Mouse (Mus musculus) liver, postnatal 0 days (tissue): ENCODE data around the gene Utp14b. TPM values are rescaled to one million over a fixed set of nuclear protein-coding genes. Genes with fewer than 3 reads are reported as not detected.
A peak's percentile ranks its signal among the peaks of the same experiment; 100 is the strongest.

Source experiments
- ATAC-seq: fragments of 200-750 bp; cut with Nextera tagmentation; 2 replicates; pipeline ENCODE4 v1.8.0; 2017; ENCODE audit warnings: mild to moderate bottlenecking, moderate library complexity
- DNase-seq: peaks from one replicate; pipeline ENCODE4 v3.0.0-alpha.2; 2016
- H3K27ac ChIP-seq: fragments of 300-500 bp; sonication (generic); 2 replicates; pipeline ENCODE4 v1.5.1; 2014; ENCODE audit warnings: antibody characterized with exemption, moderate library complexity, mild to moderate bottlenecking, low read depth
- H3K27me3 ChIP-seq: fragments of 300-500 bp; sonication (generic); 2 replicates; pipeline ENCODE4 v1.6.1; 2014; ENCODE audit warnings: low read length, control low read depth, mixed read lengths; ENCODE audit not compliant: insufficient read depth
- H3K36me3 ChIP-seq: fragments of 300-500 bp; sonication (generic); replicated peaks from 2 replicates; pipeline ENCODE4 v1.6.1; 2014; ENCODE audit warnings: mild to moderate bottlenecking, control low read depth, low read length, moderate library complexity, mixed read lengths; ENCODE audit not compliant: insufficient read depth
- H3K4me1 ChIP-seq: fragments of 300-500 bp; sonication (generic); 2 replicates; pipeline ENCODE4 v1.6.1; 2014; ENCODE audit warnings: antibody characterized with exemption, mild to moderate bottlenecking, control low read depth; ENCODE audit not compliant: insufficient read depth
- H3K4me2 ChIP-seq: fragments of 300-500 bp; sonication (generic); 2 replicates; pipeline ENCODE4 v1.6.1; 2014; ENCODE audit warnings: low read depth, mild to moderate bottlenecking, low read length, moderate library complexity, mixed read lengths
- H3K4me3 ChIP-seq: fragments of 300-500 bp; sonication (generic); 2 replicates; pipeline ENCODE4 v1.5.1; 2014; ENCODE audit warnings: low read depth, low read length
- H3K9ac ChIP-seq: fragments of 300-500 bp; sonication (generic); replicated peaks from 2 replicates; pipeline ENCODE4 v1.6.1; 2014; ENCODE audit warnings: mild to moderate bottlenecking, moderate library complexity
- H3K9me3 ChIP-seq: fragments of 300-500 bp; sonication (generic); 2 replicates; pipeline ENCODE4 v1.6.1; 2016; ENCODE audit warnings: mild to moderate bottlenecking, control low read depth, low read length, mixed read lengths
- CTCF ChIP-seq: sonication (generic); IDR thresholded peaks from 2 replicates; pipeline ENCODE4 v1.5.1; 2016; ENCODE audit warnings: antibody characterized with exemption, low read depth
- EP300 ChIP-seq: IDR thresholded peaks from 2 replicates; pipeline ENCODE4 v1.6.1; 2016; ENCODE audit warnings: antibody characterized with exemption, low read depth, mild to moderate bottlenecking
- WGBS: fragments of 180-500 bp; shearing (Covaris S2); extraction: QIAGEN DNeasy Blood & Tissue Kit; methylation state at CpG from one replicate; pipeline ENCODE4 v1.1.7; 2014; ENCODE audit not compliant: insufficient replicate concordance; 5-methylcytosine and 5-hydroxymethylcytosine counted together
- polyA plus RNA-seq: library from polyadenylated mRNA; unstranded; fragments of >200 nt; fragmentation: Nextera tagmentation; extraction: Ambion mirVana; gene quantifications from 2 replicates; pipeline ENCODE4 v1.2.1, GENCODE M21; 2015

Gene Utp14b
- polyA plus RNA-seq, 1 experiment from 2014 or later: 0.59 TPM

- no peaks in the 10 kb centered on the region for H3K4me1 ChIP-seq
- ATAC-seq (no peak), DNase-seq (no peak)
- peaks cover 25% of the 10 kb centered on the region for H3K36me3 ChIP-seq
- H3K9ac ChIP-seq: no peak overlapping the region
- H3K4me3 ChIP-seq: no peak overlapping the region
- H3K27ac ChIP-seq: no peak overlapping the region
- 82% methylated on average over 6 of the region's 6 CpGs for WGBS
- no peak overlapping the region for H3K4me2 ChIP-seq
- H3K27me3 ChIP-seq: no peaks in the 10 kb centered on the region
- TF ChIP-seq EP300: no peak
- no peak for TF ChIP-seq CTCF
- H3K9me3 ChIP-seq: no peaks in the 10 kb centered on the region
Observed at GRCm38 (mm10) chr1:78698138-78698537, 40.3 kb downstream of the Utp14b start.

- TF ChIP-seq EP300 (no peak), CTCF (no peak)
- no peaks in the 10 kb centered on the region for H3K27me3 ChIP-seq
- no peak overlapping the region for H3K4me3 ChIP-seq
- no peak for DNase-seq
- H3K27ac ChIP-seq: no peak overlapping the region
- no peaks in the 10 kb centered on the region for H3K4me1 ChIP-seq
- H3K4me2 ChIP-seq: no peak overlapping the region
- no peak for ATAC-seq
- no peaks in the 10 kb centered on the region for H3K9me3 ChIP-seq
- 68% methylated on average over 3 of the region's 3 CpGs for WGBS
- H3K36me3 ChIP-seq: peaks cover 41% of the 10 kb centered on the region
- H3K9ac ChIP-seq: no peak overlapping the region
Observed at GRCm38 (mm10) chr1:78701740-78702139, 43.9 kb downstream of the Utp14b start.

- Histone ChIP-seq H3K9ac (no peak overlapping the region), H3K27me3 (no peaks in the 10 kb centered on the region), H3K4me3 (no peak overlapping the region), H3K4me1 (no peaks in the 10 kb centered on the region), H3K27ac (peak overlapping the region; percentile 59; the same call in 1 of the 2 replicates), H3K9me3 (no peaks in the 10 kb centered on the region), H3K36me3 (peaks cover 41% of the 10 kb centered on the region), H3K4me2 (no peak overlapping the region)
- TF ChIP-seq EP300 (no peak), CTCF (no peak)
- peak; percentile 21 for DNase-seq
- WGBS: 59% methylated on average over 14 of the region's 14 CpGs
- ATAC-seq: peak; percentile 68
Observed at GRCm38 (mm10) chr1:78702282-78702963, 44.6 kb downstream of the Utp14b start.

- Histone ChIP-seq H3K4me2 (no peak overlapping the region), H3K9ac (no peak overlapping the region), H3K9me3 (no peaks in the 10 kb centered on the region), H3K4me3 (no peak overlapping the region), H3K27ac (peak overlapping the region; percentile 59; the same call in 1 of the 2 replicates), H3K4me1 (no peaks in the 10 kb centered on the region), H3K36me3 (peaks cover 39% of the 10 kb centered on the region), H3K27me3 (no peaks in the 10 kb centered on the region)
- peak; percentile 30 for DNase-seq
- WGBS: 53% methylated on average over 2 of the region's 2 CpGs
- ATAC-seq: peak; percentile 67
- TF ChIP-seq EP300 (no peak), CTCF (no peak)
Observed at GRCm38 (mm10) chr1:78702964-78703285, 45.1 kb downstream of the Utp14b start.

- no peaks in the 10 kb centered on the region for H3K27me3 ChIP-seq
- no peaks in the 10 kb centered on the region for H3K4me1 ChIP-seq
- WGBS: 87% methylated on average over 10 of the region's 10 CpGs
- no peak overlapping the region for H3K4me2 ChIP-seq
- no peak for DNase-seq
- H3K4me3 ChIP-seq: no peak overlapping the region
- H3K27ac ChIP-seq: no peak overlapping the region
- no peak for ATAC-seq
- no peak overlapping the region for H3K9ac ChIP-seq
- H3K9me3 ChIP-seq: no peaks in the 10 kb centered on the region
- TF ChIP-seq CTCF: no peak
- TF ChIP-seq EP300: no peak
- peaks cover 18% of the 10 kb centered on the region for H3K36me3 ChIP-seq
Observed at GRCm38 (mm10) chr1:78706338-78706737, 48.5 kb downstream of the Utp14b start.

GRCm38 (mm10) chr1:78707280-78707679 is 49.4 kb downstream of the Utp14b start:
- 51% methylated on average over 4 of the region's 4 CpGs for WGBS
- Histone ChIP-seq H3K27ac (no peak overlapping the region), H3K36me3 (peaks cover 18% of the 10 kb centered on the region), H3K4me2 (no peak overlapping the region), H3K4me3 (no peak overlapping the region), H3K27me3 (no peaks in the 10 kb centered on the region), H3K4me1 (no peaks in the 10 kb centered on the region), H3K9me3 (no peaks in the 10 kb centered on the region), H3K9ac (no peak overlapping the region)
- TF ChIP-seq CTCF (peak; percentile 33), EP300 (no peak)
- no peak for ATAC-seq
- no peak for DNase-seq
